Mouse (Mus musculus) layer of hippocampus, postnatal 14 days (tissue): Measurements from ENCODE around the gene Tec. TPM values are rescaled to one million over a fixed set of nuclear protein-coding genes. Genes with fewer than 3 reads are reported as not detected.
"Not testable (repeated sequence)": the region's sequence is repeated elsewhere in the genome, so short reads cannot be mapped to it uniquely, and the experiment has no call there.

Experiments
- DNase-seq, 2 experiments: peaks; one replicate each; pipeline ENCODE4 v3.0.0; 2021 to 2022; ENCODE audit warnings: low spot score in 2 of 2, mixed read lengths in 1 of 2
- total RNA-seq, 2 experiments: library from RNA; stranded (reverse); gene quantifications; 2 replicates each; pipeline ENCODE4 v1.2.3; 2021

Gene Tec
- total RNA-seq, 2 experiments from 2014 or later, result 1.8 to 1.9 TPM

DNA sequence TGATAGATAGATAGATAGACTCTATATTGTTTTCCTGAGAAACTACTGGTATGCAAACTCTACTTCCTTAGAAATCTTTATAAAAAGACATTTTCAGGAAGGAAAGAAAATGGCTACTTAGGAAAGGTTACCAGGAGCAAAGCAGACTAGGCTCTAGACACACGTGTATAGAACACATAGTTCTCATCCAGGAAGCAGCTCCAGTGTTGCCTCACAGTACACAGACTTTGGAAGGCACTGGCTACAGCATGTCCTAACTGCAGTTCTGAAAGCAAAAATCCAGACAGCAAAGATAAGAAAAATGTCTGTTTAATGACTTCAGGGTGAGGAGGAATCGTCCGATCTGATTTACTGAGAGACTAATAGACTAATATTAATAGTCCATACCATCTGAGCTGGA lies 41.8 kb downstream of the Tec start:
- DNase-seq, result no peak

DNA sequence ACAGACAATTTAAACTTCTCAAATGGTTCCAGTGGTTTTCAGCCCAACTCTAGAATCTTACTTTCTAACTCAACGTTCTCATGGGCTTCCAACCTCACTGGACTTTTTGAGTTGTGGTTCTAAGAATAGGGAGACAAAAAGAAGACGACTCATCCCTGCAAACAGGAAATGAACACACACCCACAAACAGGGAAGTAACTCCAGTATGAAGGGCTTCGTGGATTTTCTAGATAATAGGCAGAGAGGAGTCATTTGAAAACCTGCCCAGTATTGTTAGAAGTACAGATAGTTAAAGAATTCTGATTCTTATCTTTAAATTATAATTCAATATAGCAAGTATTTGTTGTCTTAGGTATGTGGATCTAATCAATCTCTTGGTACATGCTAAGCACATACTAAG lies 47.6 kb downstream of the Tec start:
- DNase-seq, result no peak

- DNase-seq, result no peak
These were observed 48.1 kb downstream of the Tec start for GRCm38 (mm10) chr5:72820036-72820640.

GRCm38 (mm10) chr5:72818513-72819180 lies 49.6 kb downstream of the Tec start:
- DNase-seq, result no peak

- DNase-seq, result no peak
These were observed 50.7 kb downstream of the Tec start for GRCm38 (mm10) chr5:72817523-72818091.

GRCm38 (mm10) chr5:72816960-72817359 lies 51.3 kb downstream of the Tec start:
- DNase-seq, result not testable (repeated sequence)

GRCm38 (mm10) chr5:72816491-72816890 lies 51.8 kb downstream of the Tec start:
- no peak for DNase-seq

DNA sequence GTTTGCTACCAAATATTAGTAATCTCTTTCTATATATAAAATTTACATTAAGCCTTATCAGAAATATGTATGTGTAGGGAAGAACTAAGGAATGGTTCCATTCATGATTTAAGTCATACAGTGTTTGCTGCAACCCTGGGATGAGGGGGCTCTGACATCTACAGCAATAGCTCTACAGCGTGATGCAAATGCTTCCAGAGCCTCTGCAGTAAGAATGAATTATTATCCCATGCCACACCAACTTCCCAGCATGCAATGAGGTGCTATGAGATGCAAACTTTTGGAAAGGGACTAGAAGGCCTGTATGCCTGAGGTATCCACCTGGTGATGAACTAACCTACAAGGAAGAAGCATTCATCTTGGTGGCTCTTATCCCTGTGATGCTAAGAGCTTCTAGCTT lies 52.2 kb downstream of the Tec start:
- DNase-seq, result no peak

DNA sequence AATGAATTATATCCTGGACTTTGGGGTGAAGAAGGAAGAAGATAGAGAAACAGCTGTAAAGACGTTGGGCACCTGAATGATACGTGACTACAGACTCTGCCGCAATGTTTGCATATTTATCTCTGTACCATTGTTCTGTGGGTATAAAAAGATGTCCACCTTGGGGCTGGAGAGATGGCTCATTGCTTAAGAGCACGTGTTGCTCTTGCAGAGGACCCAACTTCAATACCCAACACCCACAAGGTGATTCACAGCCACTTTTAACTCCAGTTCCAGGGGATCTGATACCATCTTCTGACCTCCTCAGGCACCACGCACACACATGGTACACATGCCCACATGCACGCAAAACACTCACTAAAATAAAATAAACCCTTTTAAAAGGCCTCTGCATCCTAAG lies 52.9 kb downstream of the Tec start:
- DNase-seq, result no peak

- DNase-seq, result no peak
These were observed 54.2 kb downstream of the Tec start for GRCm38 (mm10) chr5:72814072-72814471.

GRCm38 (mm10) chr5:72812908-72813307 lies 55.4 kb downstream of the Tec start:
- DNase-seq, result no peak

GRCm38 (mm10) chr5:72812328-72812727 lies 56.0 kb downstream of the Tec start:
- DNase-seq, result no peak

DNA sequence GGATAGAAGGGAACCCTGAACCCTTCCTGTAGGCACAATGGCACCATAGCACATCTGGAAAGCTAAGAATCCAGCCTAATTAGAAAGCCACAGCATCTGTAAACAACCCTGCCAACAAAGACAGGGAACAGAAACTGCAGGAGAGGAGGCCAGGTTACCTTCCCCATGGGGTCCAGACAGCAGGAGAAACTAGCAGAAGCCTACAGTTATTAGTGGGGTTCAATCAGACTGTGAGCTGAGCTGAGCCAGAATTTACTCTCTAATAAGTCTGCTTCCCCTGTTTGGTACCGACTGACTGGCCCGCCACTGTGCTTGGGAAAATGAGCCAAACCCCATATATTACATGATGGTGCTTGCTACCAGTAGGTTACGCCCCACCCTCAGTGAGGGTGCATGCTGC lies 56.9 kb downstream of the Tec start:
- no peak for DNase-seq

DNA sequence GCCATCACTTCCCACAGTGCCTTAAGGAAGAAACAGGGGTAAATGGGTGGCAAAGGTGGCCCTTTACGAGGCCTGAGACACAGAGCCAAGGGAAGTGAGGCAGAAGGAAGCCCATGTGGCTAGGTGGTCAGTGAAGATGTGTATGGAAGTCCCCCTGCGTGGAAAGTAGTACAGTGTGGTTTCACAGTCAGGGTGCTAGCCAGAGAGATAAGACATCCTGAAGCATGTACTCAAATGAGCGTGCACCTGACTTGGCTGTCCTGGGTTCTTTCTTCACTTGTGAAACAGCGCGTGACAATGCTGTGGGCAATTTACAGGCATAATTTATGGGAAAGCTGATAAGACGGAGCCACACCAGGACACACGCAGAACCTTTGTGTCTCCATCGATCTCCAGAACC lies 57.3 kb downstream of the Tec start:
- DNase-seq, result no peak

DNA sequence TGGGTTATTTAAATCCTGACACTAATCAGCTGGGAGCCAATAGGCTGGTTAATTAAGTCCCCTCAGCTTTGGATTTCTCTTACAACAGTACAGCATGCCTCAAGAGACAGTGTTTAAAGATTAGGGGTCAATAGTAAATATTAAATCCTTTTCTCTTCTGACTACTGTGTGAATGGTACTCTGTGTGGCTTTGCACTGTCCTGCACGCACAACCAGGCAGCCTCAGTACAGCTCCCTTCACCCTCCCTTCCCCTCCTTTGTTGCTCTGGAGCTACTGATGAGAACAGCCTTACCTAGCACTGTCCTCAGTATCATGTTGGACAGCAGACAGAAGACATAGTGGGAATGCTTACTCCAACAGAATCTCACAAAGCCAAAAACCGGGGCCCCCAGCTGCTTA lies 58.8 kb downstream of the Tec start:
- no peak for DNase-seq

DNA sequence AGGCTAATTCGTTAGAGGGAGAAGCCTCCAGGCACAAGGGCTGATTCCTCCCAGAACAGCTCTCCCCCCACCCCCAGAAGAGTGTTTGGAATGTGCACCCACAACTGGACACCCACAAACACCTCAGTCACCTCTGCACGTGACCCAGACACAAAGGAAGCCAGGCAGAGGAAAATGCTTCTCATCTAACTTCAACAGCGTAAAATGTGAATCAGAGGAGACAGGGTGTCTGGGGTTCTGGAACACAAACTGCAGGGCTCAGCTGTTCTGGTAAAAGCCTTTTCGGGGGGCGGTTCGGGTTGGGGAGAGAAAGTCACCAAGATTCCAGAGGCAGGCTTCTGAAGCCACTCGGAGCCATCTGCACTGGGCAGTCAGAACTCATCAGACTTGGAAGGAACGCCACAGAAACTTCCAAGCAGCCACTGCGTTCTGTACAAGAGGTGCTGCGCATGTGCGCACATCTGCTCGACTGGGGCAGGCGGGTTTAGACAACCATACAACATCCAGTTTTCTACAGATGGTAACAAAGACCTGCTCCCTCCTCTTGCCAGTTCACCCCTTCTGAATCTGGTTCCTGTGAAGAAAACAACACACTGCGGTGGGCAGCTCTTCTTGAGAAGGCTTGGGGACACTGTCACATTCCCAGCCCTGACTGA lies 59.7 kb downstream of the Tec start:
- DNase-seq, result peak in 1 of 2 experiments; percentile 20

DNA sequence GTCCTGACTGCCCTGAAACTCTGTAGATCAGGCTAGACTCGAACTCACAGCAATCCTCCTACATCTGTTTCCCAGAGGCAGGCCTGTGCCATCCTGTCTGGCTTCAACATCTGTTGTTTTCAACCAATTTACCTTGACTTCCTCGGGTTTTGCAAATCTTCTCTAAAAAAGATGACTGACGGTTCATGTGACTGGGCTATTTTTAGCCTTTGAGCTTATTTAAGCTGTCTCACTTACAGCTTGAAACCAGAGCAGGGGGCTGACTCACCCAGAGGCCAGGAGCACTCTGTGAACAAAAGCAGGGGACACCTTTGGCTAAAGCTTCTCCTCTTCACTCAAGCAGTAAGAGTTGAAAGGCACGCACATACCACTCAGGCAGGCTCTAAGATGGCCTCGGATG lies 65.4 kb downstream of the Tec start:
- no peak for DNase-seq

- no peak for DNase-seq
These were observed 69.7 kb downstream of the Tec start for GRCm38 (mm10) chr5:72798563-72798962.

- DNase-seq, result no peak
These were observed 72.1 kb downstream of the Tec start for GRCm38 (mm10) chr5:72796186-72796613.

- no peak for DNase-seq
These were observed 74.9 kb downstream of the Tec start for GRCm38 (mm10) chr5:72793309-72793850.

DNA sequence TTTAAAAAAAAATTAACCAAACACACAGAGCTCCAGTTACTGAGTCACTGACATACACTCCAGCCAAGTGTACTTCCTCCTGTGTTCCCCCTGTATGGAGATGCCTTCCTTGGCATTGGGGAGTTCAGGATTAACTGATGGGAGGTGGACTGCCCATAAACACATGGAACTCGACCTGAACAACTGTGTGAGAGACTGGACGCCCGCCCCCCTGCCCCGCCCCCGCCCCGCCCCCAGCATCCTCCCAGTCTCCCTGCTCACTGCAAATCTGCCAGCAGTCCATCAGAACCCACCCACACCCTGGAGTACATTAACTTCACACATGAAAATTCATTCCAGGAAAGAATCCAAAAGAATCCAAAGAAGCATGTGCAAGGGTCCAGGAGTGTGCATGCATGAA lies 76.5 kb downstream of the Tec start:
- no peak for DNase-seq

DNA sequence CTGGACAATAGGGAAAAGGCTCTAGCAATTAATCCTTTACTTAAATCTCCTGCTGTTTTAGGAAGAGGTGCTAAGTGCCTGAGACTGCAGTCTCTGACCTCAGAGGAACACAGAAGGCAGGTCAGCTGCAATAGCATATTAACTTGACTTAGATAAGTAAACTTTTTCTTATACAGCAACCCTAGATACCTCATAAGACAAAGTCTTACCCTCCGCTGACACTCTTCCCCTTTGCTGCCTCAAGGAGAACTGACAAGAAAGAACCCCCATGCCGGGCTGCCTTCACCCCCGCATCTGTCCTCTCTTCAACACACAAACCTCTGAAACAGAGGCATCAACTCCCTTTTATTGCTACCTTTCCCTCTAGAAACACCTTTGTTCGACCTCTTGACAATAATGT lies 76.9 kb downstream of the Tec start:
- no peak for DNase-seq
